Mouse (Mus musculus) bone marrow, adult 2 months (tissue): Measurements from ENCODE around the gene P3h2. TPM values are rescaled to one million over a fixed set of nuclear protein-coding genes. Genes with fewer than 3 reads are reported as not detected.

Experiments
- H3K27ac ChIP-seq: fragments of 200-500 bp; 2 replicates; pipeline ENCODE4 v1.5.1; 2012; ENCODE audit warnings: low read depth, mild to moderate bottlenecking, control low read depth, inconsistent platforms, low read length; ENCODE audit not compliant: control insufficient read depth, poor library complexity, insufficient read depth
- H3K4me1 ChIP-seq: fragments of 200-500 bp; 2 replicates; pipeline ENCODE4 v1.6.1; 2011; ENCODE audit warnings: low read length; ENCODE audit not compliant: control insufficient read depth, insufficient read depth
- H3K4me3 ChIP-seq: fragments of 200-500 bp; replicated peaks from 2 replicates; pipeline ENCODE3; 2011; ENCODE audit warnings: mild to moderate bottlenecking, low read depth, low read length, control low read depth; ENCODE audit not compliant: control insufficient read depth
- CTCF ChIP-seq: fragments of 200-500 bp; IDR thresholded peaks from 2 replicates; pipeline ENCODE4 v1.5.1; 2011; ENCODE audit warnings: low read length, control low read depth; ENCODE audit not compliant: control insufficient read depth, insufficient read depth
- POLR2A ChIP-seq: fragments of 200-500 bp; IDR thresholded peaks from 2 replicates; pipeline ENCODE4 v1.6.1; 2011; ENCODE audit warnings: low read depth, mild to moderate bottlenecking, control low read depth, low read length, borderline replicate concordance; ENCODE audit not compliant: control insufficient read depth
- WGBS: fragments of 180-500 bp; shearing (Covaris S2); methylation state at CpG from one replicate; pipeline ENCODE4 v1.1.7; 2018; 5-methylcytosine and 5-hydroxymethylcytosine counted together
- polyA plus RNA-seq: library from polyadenylated mRNA; stranded (reverse); fragments of >200 nt; gene quantifications from 2 replicates; pipeline ENCODE4 v1.2.4, GENCODE M21; 2011; ENCODE audit warnings: low replicate concordance; ENCODE audit not compliant: missing spikeins, insufficient read depth, insufficient read length

P3h2 gene
- polyA plus RNA-seq, 1 experiment, result 1.8 TPM

- TF ChIP-seq POLR2A (no peak), CTCF (no peak)
- H3K27ac ChIP-seq, result no peak overlapping the region
Measured at GRCm38 (mm10) chr16:26053631-26054030, 52.0 kb downstream of the P3h2 start.

GRCm38 (mm10) chr16:26049393-26050087 is 56.0 kb downstream of the P3h2 start:
- TF ChIP-seq CTCF, result no peak
- TF ChIP-seq POLR2A, result no peak

More at GRCm38 (mm10) chr16:26053631-26054030, 52.0 kb downstream of the P3h2 start:
- Histone ChIP-seq H3K4me3 (no peak overlapping the region), H3K4me1 (no peaks in the 10 kb centered on the region)
- 71% methylated on average over 3 of the region's 3 CpGs for WGBS

GRCm38 (mm10) chr16:26047870-26048269 is 57.7 kb downstream of the P3h2 start:
- WGBS, result 83% methylated on average over 3 of the region's 3 CpGs
- TF ChIP-seq POLR2A (no peak), CTCF (no peak)
- H3K4me3 ChIP-seq, result no peak overlapping the region
- H3K4me1 ChIP-seq, result no peaks in the 10 kb centered on the region
- no peak overlapping the region for H3K27ac ChIP-seq

More at GRCm38 (mm10) chr16:26049393-26050087, 56.0 kb downstream of the P3h2 start:
- Histone ChIP-seq H3K27ac (no peak overlapping the region), H3K4me3 (no peak overlapping the region), H3K4me1 (no peaks in the 10 kb centered on the region)
- WGBS, result 72% methylated on average over 5 of the region's 5 CpGs

GRCm38 (mm10) chr16:26047396-26047795 is 58.2 kb downstream of the P3h2 start:
- H3K4me1 ChIP-seq, result no peaks in the 10 kb centered on the region
- no peak overlapping the region for H3K27ac ChIP-seq
- H3K4me3 ChIP-seq, result no peak overlapping the region
- 85% methylated on average over 1 of the region's 1 CpGs for WGBS
- TF ChIP-seq CTCF (no peak), POLR2A (no peak)

GRCm38 (mm10) chr16:26041929-26042303 is 63.7 kb downstream of the P3h2 start:
- 20% methylated on average over 2 of the region's 2 CpGs for WGBS
- no peak overlapping the region for H3K27ac ChIP-seq
- no peaks in the 10 kb centered on the region for H3K4me1 ChIP-seq
- no peak overlapping the region for H3K4me3 ChIP-seq
- TF ChIP-seq CTCF (no peak), POLR2A (no peak)

- Histone ChIP-seq H3K4me1 (no peaks in the 10 kb centered on the region), H3K27ac (no peak overlapping the region), H3K4me3 (no peak overlapping the region)
- TF ChIP-seq CTCF, result no peak
- no peak for TF ChIP-seq POLR2A
- WGBS, result 10% methylated on average over 12 of the region's 12 CpGs
Measured at GRCm38 (mm10) chr16:26041021-26041928, 64.3 kb downstream of the P3h2 start.

GRCm38 (mm10) chr16:26039320-26039719 is 66.3 kb downstream of the P3h2 start:
- TF ChIP-seq POLR2A (no peak), CTCF (no peak)
- Histone ChIP-seq H3K4me3 (no peak overlapping the region), H3K27ac (no peak overlapping the region), H3K4me1 (no peaks in the 10 kb centered on the region)
- WGBS, result 81% methylated on average over 3 of the region's 3 CpGs

- Histone ChIP-seq H3K4me1 (no peaks in the 10 kb centered on the region), H3K27ac (no peak overlapping the region), H3K4me3 (no peak overlapping the region)
- 56% methylated on average over 3 of the region's 3 CpGs for WGBS
- TF ChIP-seq CTCF (no peak), POLR2A (no peak)
Measured at GRCm38 (mm10) chr16:26035525-26035924, 70.1 kb downstream of the P3h2 start.
